Comparison of ENCODE assay signal across 10 mouse cellular contexts in the genomic region with DNA sequence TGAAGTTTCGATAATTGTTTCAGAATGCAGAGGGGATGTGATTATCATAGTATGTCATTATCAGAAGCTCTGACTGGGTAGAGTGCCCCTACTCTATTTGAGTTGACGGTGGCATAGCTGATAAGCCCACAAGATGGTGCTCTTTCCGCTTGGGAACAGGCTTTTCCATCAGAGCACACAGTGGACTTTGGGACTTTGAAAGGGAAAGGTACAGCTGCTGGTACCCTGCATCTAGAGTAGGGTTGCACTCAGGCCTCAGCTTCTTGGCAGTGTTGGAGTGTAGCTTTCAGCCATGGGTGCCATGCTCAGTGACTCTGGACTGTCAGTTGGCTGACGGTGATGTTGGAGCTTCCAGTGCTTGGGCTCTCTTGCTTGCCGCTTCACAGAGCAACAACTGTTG. TPM values are rescaled to one million over a fixed set of nuclear protein-coding genes. Genes with fewer than 3 reads are reported as not detected.
DNase-seq lines count a peak whose midpoint lies in the region; ATAC-seq and TF ChIP-seq lines count a peak whose summit lies in the region.
"Had no signal": no experiment of that assay in that cellular context is flagged by ENCODE, and none has a peak within 500 bp of the region (broad histone marks: within the 10 kb centered on the region; RNA-seq: fewer than 3 reads in every experiment).

No protein-coding gene starts in this region.

- H3K4me3 ChIP-seq in embryonic facial prominence, embryonic 11.5 days (ENCODE audit: low read depth, low read length), result no peak overlapping the region
- H3K4me3 ChIP-seq in embryonic facial prominence, embryonic 10.5 days, result no peak overlapping the region
- H3K4me3 ChIP-seq in lung, adult 2 months (replicated peaks; ENCODE audit: extremely low read depth, low read depth, low read length), result no peak overlapping the region
- no peak overlapping the region for H3K4me3 ChIP-seq in kidney, embryonic 16.5 days (ENCODE audit: low read length)
- H3K4me3 ChIP-seq: liver, embryonic 15.5 days had no signal

- no peak for TF ChIP-seq CTCF in lung, adult 2 months (IDR thresholded peaks at IDR 0.05; ENCODE audit: insufficient read depth, low read length)

- no peak overlapping the region for H3K27ac ChIP-seq in embryonic facial prominence, embryonic 11.5 days (replicated peaks; ENCODE audit: low read depth, low read length)
- H3K27ac ChIP-seq in embryonic facial prominence, embryonic 10.5 days (replicated peaks), result no peak overlapping the region
- H3K27ac ChIP-seq in kidney, embryonic 16.5 days (ENCODE audit: low read length), result no peak overlapping the region
- H3K27ac ChIP-seq: liver, embryonic 15.5 days had no signal

- peak; percentile 56 for DNase-seq in embryonic facial prominence, embryonic 11.5 days (ENCODE audit: low spot score)
- no peak for DNase-seq in embryonic facial prominence, embryonic 10.5 days (ENCODE audit: low spot score)
- peak; percentile 23 for DNase-seq in lung, postnatal 10 days
- no peak for DNase-seq in lung, adult 2 months
- DNase-seq in retina, postnatal 1 day, result peak; percentile 43
- no peak for DNase-seq in spleen, postnatal 10 days (ENCODE audit: low spot score in 2 of 2)
- DNase-seq in ovary, adult 18-20 months (ENCODE audit: low spot score), result no peak

- H3K27me3 ChIP-seq in embryonic facial prominence, embryonic 11.5 days (ENCODE audit: control insufficient read depth, insufficient read depth, low read length), result no peaks in the 10 kb centered on the region
- no peaks in the 10 kb centered on the region for H3K27me3 ChIP-seq in embryonic facial prominence, embryonic 10.5 days (replicated peaks; ENCODE audit: low read depth, poor library complexity, severe bottlenecking)
- no peaks in the 10 kb centered on the region for H3K27me3 ChIP-seq in kidney, embryonic 16.5 days (ENCODE audit: insufficient read depth, low read length)
- H3K27me3 ChIP-seq: liver, embryonic 15.5 days had no signal

- no peaks in the 10 kb centered on the region for H3K36me3 ChIP-seq in embryonic facial prominence, embryonic 11.5 days (replicated peaks; ENCODE audit: control insufficient read depth, insufficient read depth, low read depth, low read length)
- H3K36me3 ChIP-seq in embryonic facial prominence, embryonic 10.5 days (replicated peaks), result peaks cover 54% of the 10 kb centered on the region
- peaks cover 42% of the 10 kb centered on the region; the same call in 1 of the 2 replicates for H3K36me3 ChIP-seq in kidney, embryonic 16.5 days (ENCODE audit: insufficient read depth, low read length)

- no peak overlapping the region for H3K9ac ChIP-seq in embryonic facial prominence, embryonic 11.5 days (replicated peaks; ENCODE audit: low read length)
- H3K9ac ChIP-seq in kidney, embryonic 16.5 days (replicated peaks; ENCODE audit: low read length), result no peak overlapping the region
- H3K9ac ChIP-seq: liver, embryonic 15.5 days had no signal

- ATAC-seq in embryonic facial prominence, embryonic 11.5 days (replicated peaks; ENCODE audit: insufficient number of reproducible peaks, low FRiP score, low TSS enrichment, low read depth), result no peak
- peak; percentile 15; the same call in 1 of the 2 replicates for ATAC-seq in kidney, embryonic 16.5 days (ENCODE audit: low FRiP score, low TSS enrichment)
- ATAC-seq: CD4-positive, CD25-positive, alpha-beta regulatory T cell, adult 4 months had no signal

- no peaks in the 10 kb centered on the region for H3K9me3 ChIP-seq in embryonic facial prominence, embryonic 11.5 days (replicated peaks; ENCODE audit: control insufficient read depth, low read length)
- H3K9me3 ChIP-seq in embryonic facial prominence, embryonic 10.5 days, result no peaks in the 10 kb centered on the region
- H3K9me3 ChIP-seq in kidney, embryonic 16.5 days (ENCODE audit: low read length), result no peaks in the 10 kb centered on the region
- H3K9me3 ChIP-seq: liver, embryonic 15.5 days had no signal

- 70% methylated on average over 5 of the region's 5 CpGs for WGBS in embryonic facial prominence, embryonic 11.5 days
- 71% methylated on average over 5 of the region's 5 CpGs for WGBS in embryonic facial prominence, embryonic 10.5 days
- WGBS in lung, adult 2 months, result 83% methylated on average over 5 of the region's 5 CpGs
- WGBS in kidney, embryonic 16.5 days, result 78% methylated on average over 5 of the region's 5 CpGs

- no peak overlapping the region for H3K4me2 ChIP-seq in embryonic facial prominence, embryonic 11.5 days (ENCODE audit: low read depth, low read length)
- H3K4me2 ChIP-seq in kidney, embryonic 16.5 days (replicated peaks; ENCODE audit: low read depth, low read length), result no peak overlapping the region
- H3K4me2 ChIP-seq: liver, embryonic 15.5 days had no signal

- H3K4me1 ChIP-seq in embryonic facial prominence, embryonic 11.5 days (ENCODE audit: control insufficient read depth, insufficient read depth, low read length), result no peaks in the 10 kb centered on the region; the same call in 1 of the 2 replicates
- H3K4me1 ChIP-seq in embryonic facial prominence, embryonic 10.5 days, result peaks cover 11% of the 10 kb centered on the region
- H3K4me1 ChIP-seq in lung, adult 2 months (ENCODE audit: control insufficient read depth, insufficient read depth, low read length), result no peaks in the 10 kb centered on the region
- H3K4me1 ChIP-seq in kidney, embryonic 16.5 days (ENCODE audit: insufficient read depth, low read length), result no peaks in the 10 kb centered on the region
- H3K4me1 ChIP-seq: liver, embryonic 15.5 days had no signal

- no peak for TF ChIP-seq POLR2A in lung, adult 2 months (IDR thresholded peaks at IDR 0.05; ENCODE audit: borderline replicate concordance, extremely low read depth, low read depth, low read length)

RNA-seq across cellular contexts. Expression of a gene that starts 13.3 kb away (rescaled TPM):
- 12.6 and 13.0 TPM in 2 replicates for polyA plus RNA-seq in embryonic facial prominence, embryonic 11.5 days (2014; fragmentation: Nextera tagmentation; extraction: Ambion mirVana)
- polyA plus RNA-seq in embryonic facial prominence, embryonic 10.5 days (2016; fragmentation: Nextera tagmentation; extraction: Ambion mirVana), result 10.8 and 12.3 TPM in 2 replicates
- polyA plus RNA-seq in lung, adult 2 months (2012; rRNA removed), result 3.0 and 3.6 TPM in 2 replicates
- polyA plus RNA-seq in kidney, embryonic 16.5 days (2015; fragmentation: Nextera tagmentation; extraction: Ambion mirVana), result 17.1 and 17.4 TPM in 2 replicates

RNA-seq across cellular contexts. Expression of a gene that starts 32.2 kb away (rescaled TPM):
- 91.6 and 96.1 TPM in 2 replicates for polyA plus RNA-seq in embryonic facial prominence, embryonic 11.5 days (2014; fragmentation: Nextera tagmentation; extraction: Ambion mirVana)
- polyA plus RNA-seq in embryonic facial prominence, embryonic 10.5 days (2016; fragmentation: Nextera tagmentation; extraction: Ambion mirVana), result 66.5 and 66.9 TPM in 2 replicates
- 11.5 and 18.4 TPM in 2 replicates for polyA plus RNA-seq in lung, adult 2 months (2012; rRNA removed)
- polyA plus RNA-seq in kidney, embryonic 16.5 days (2015; fragmentation: Nextera tagmentation; extraction: Ambion mirVana), result 60.2 and 63.9 TPM in 2 replicates

Comparison
In these comparisons a context has a peak if more than half of its experiments do, and no peak if none do; other contexts are left out.
1. DNase-seq: peak in embryonic facial prominence, embryonic 11.5 days (single experiment), lung, postnatal 10 days (single experiment) and retina, postnatal 1 day (single experiment); none in embryonic facial prominence, embryonic 10.5 days (single experiment), lung, adult 2 months (single experiment), spleen, postnatal 10 days (0 of 2) and ovary, adult 18-20 months (single experiment).